In genomic region chr1:88077128-88077527, GRCm38 (mm10) we compare ENCODE assay signal across 1 mouse cellular context.
TF ChIP-seq lines count a peak whose summit lies in the region.

No protein-coding gene starts in this region.

TF ChIP-seq in CH12.LX, 34 proteins besides CTCF, POLR2A, EP300 and RAD21:
- TF ChIP-seq ZC3H11A (IDR thresholded peaks at IDR 0.05; ENCODE audit: low read depth, low read length) = no peak
- TF ChIP-seq CHD1 (IDR thresholded peaks at IDR 0.05; ENCODE audit: low read depth, low read length) = no peak
- no peak for TF ChIP-seq JUN (IDR thresholded peaks at IDR 0.05; ENCODE audit: insufficient read depth, low read depth, low read length)
- no peak for TF ChIP-seq USF2 (conservative IDR thresholded peaks at IDR 0.05; ENCODE audit: low read depth, low read length)
- no peak for TF ChIP-seq E2F4 (IDR thresholded peaks at IDR 0.05; ENCODE audit: insufficient replicate concordance, low read depth, low read length)
- TF ChIP-seq MEF2A (IDR thresholded peaks at IDR 0.05; ENCODE audit: borderline replicate concordance, low read depth, low read length) = no peak
- no peak for TF ChIP-seq MXI1 (IDR thresholded peaks at IDR 0.05; ENCODE audit: low read depth, low read length)
- TF ChIP-seq ZMIZ1 (IDR thresholded peaks at IDR 0.05; ENCODE audit: low read depth, low read length) = no peak
- no peak for TF ChIP-seq ZKSCAN1 (IDR thresholded peaks at IDR 0.05; ENCODE audit: borderline replicate concordance, low read depth, low read length)
- no peak for TF ChIP-seq MAFK (IDR thresholded peaks at IDR 0.05; ENCODE audit: insufficient replicate concordance, low read length)
- no peak for TF ChIP-seq SIN3A (IDR thresholded peaks at IDR 0.05; ENCODE audit: low read length)
- no peak for TF ChIP-seq RCOR1 (conservative IDR thresholded peaks at IDR 0.05; ENCODE audit: low read depth, low read length)
- no peak for TF ChIP-seq BHLHE40 (IDR thresholded peaks at IDR 0.05; ENCODE audit: low read depth, low read length)
- no peak for TF ChIP-seq ZNF384 (IDR thresholded peaks at IDR 0.05; ENCODE audit: low read depth, low read length)
- TF ChIP-seq UBTF (IDR thresholded peaks at IDR 0.05; ENCODE audit: low read depth, low read length) = no peak
- no peak for TF ChIP-seq KAT2A (IDR thresholded peaks at IDR 0.05; ENCODE audit: insufficient replicate concordance, low read length)
- no peak for TF ChIP-seq ELF1 (IDR thresholded peaks at IDR 0.05; ENCODE audit: low read depth, low read length)
- TF ChIP-seq MAZ (IDR thresholded peaks at IDR 0.05; ENCODE audit: low read depth, low read length) = no peak
- no peak for TF ChIP-seq JUND (conservative IDR thresholded peaks at IDR 0.05; ENCODE audit: low read depth, low read length)
